Mouse (Mus musculus): ENCODE measurements around the gene Rpl22. TPM values are rescaled to one million over a fixed set of nuclear protein-coding genes. Genes with fewer than 3 reads are reported as not detected.

The Rpl22 gene
- polyA plus RNA-seq, 1 experiment from 2014 or later: 190 TPM

GRCm38 (mm10) chr4:152304685-152305084 is 20.9 kb upstream of the Rpl22 start:
- no peak for ATAC-seq (replicated peaks; ENCODE audit: extremely low read depth, insufficient read depth, low FRiP score)
- Histone ChIP-seq H3K27ac (ENCODE audit: low read length) (no peak overlapping the region), H3K4me2 (ENCODE audit: low read depth, low read length) (no peak overlapping the region), H3K9me3 (replicated peaks; ENCODE audit: control insufficient read depth, low read length) (no peaks in the 10 kb centered on the region), H3K36me3 (ENCODE audit: control insufficient read depth, insufficient read depth) (peaks cover 24% of the 10 kb centered on the region), H3K4me3 (ENCODE audit: low read length) (no peak overlapping the region), H3K4me1 (ENCODE audit: control insufficient read depth, insufficient read depth, low read length) (0 out of 2 replicates have a peak, but pooled peaks cover 2% of the 10 kb centered on the region), H3K27me3 (ENCODE audit: control insufficient read depth, insufficient read depth, low read length) (no peaks in the 10 kb centered on the region), H3K9ac (ENCODE audit: low read length) (no peak overlapping the region)
- 87% methylated on average over 6 of the region's 6 CpGs for WGBS

DNA sequence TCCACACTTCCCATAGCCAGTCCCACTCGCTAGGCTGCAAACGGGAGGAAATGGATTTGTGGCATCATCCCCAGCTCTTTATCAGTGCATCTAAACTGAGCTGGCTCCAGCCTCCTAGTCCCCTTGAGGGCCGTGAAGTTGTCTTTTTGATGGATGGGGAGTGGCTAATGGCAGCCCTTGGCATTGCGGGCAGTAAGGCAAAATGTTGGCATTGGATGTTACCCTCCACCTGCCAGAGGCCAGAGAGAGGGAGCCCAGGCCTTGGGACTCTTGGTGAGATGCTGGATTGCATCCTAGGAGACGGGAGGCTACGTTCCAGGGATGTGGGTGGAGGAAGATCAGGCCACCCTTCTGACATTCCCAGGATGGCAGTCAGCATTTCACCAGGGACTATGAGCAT is 19.6 kb upstream of the Rpl22 start:
- Histone ChIP-seq H3K4me2 (ENCODE audit: low read depth, low read length) (no peak overlapping the region), H3K9ac (ENCODE audit: low read length) (no peak overlapping the region), H3K9me3 (replicated peaks; ENCODE audit: control insufficient read depth, low read length) (no peaks in the 10 kb centered on the region), H3K4me1 (ENCODE audit: control insufficient read depth, insufficient read depth, low read length) (0 out of 2 replicates have a peak, but pooled peaks cover 2% of the 10 kb centered on the region), H3K27me3 (ENCODE audit: control insufficient read depth, insufficient read depth, low read length) (no peaks in the 10 kb centered on the region), H3K4me3 (ENCODE audit: low read length) (no peak overlapping the region), H3K27ac (ENCODE audit: low read length) (no peak overlapping the region), H3K36me3 (ENCODE audit: control insufficient read depth, insufficient read depth) (peaks cover 21% of the 10 kb centered on the region)
- ATAC-seq (replicated peaks; ENCODE audit: extremely low read depth, insufficient read depth, low FRiP score): no peak
- 76% methylated on average over 6 of the region's 6 CpGs for WGBS

DNA sequence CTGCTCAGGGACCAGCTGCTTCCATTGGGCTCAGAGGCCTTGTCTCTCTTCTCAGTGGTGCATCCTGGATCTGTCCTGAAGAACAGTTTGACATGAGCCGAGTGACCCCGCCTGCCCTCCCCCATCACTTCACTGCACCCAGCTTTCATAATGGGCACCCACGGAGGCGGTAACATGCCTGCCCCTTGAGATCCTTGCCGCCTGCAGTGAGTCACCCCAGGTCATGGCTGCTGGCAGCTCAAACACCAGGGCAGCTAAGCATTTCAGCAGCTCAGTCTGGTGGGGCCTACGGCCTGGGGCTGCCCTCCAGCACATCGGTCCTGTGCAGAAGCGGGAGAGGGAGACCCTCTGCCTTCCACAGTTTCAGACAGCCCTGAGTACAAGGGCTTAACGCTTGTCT is 18.0 kb upstream of the Rpl22 start:
- 0 out of 2 replicates have a peak, but pooled peaks cover 2% of the 10 kb centered on the region for H3K4me1 ChIP-seq (ENCODE audit: control insufficient read depth, insufficient read depth, low read length)
- no peak overlapping the region for H3K9ac ChIP-seq (ENCODE audit: low read length)
- H3K36me3 ChIP-seq (ENCODE audit: control insufficient read depth, insufficient read depth): peaks cover 27% of the 10 kb centered on the region
- H3K4me3 ChIP-seq (ENCODE audit: low read length): no peak overlapping the region
- no peak overlapping the region for H3K4me2 ChIP-seq (ENCODE audit: low read depth, low read length)
- no peak overlapping the region for H3K27ac ChIP-seq (ENCODE audit: low read length)
- H3K9me3 ChIP-seq (replicated peaks; ENCODE audit: control insufficient read depth, low read length): no peaks in the 10 kb centered on the region
- H3K27me3 ChIP-seq (ENCODE audit: control insufficient read depth, insufficient read depth, low read length): peaks cover 7% of the 10 kb centered on the region; the same call in 1 of the 2 replicates
- whole genome bisulfite sequencing: 79% methylated on average over 9 of the region's 9 CpGs
- no peak for ATAC-seq (replicated peaks; ENCODE audit: extremely low read depth, insufficient read depth, low FRiP score)

DNA sequence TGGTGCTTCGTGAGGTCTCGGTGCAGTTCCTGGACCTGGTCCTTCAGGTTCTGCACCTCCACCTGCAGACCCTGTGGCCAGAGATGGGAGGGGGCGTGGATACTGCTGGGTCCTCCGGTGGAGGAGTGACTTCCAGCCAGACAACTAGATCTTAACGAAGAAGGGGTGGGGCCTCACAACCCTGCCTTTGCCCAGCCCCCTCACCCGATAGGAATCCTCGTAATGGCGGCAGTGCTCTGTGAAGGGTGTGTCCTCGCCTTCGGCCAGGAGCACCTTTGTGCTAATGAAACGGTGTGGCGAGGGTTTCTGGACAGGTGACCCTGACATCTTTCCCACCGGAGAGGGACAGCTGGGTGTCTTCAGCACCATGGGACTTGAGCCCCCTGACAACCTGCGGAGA is 13.4 kb upstream of the Rpl22 start:
- H3K4me3 ChIP-seq (ENCODE audit: low read length): no peak overlapping the region

GRCm38 (mm10) chr4:152313211-152313632 is 12.3 kb upstream of the Rpl22 start:
- Histone ChIP-seq H3K4me2 (ENCODE audit: low read depth, low read length) (peak overlapping the region; percentile 46), H3K27ac (ENCODE audit: low read length) (no peak overlapping the region), H3K4me1 (ENCODE audit: control insufficient read depth, insufficient read depth, low read length) (peaks cover 29% of the 10 kb centered on the region), H3K4me3 (ENCODE audit: low read length) (peak overlapping the region; percentile 26), H3K9me3 (replicated peaks; ENCODE audit: control insufficient read depth, low read length) (no peaks in the 10 kb centered on the region), H3K36me3 (ENCODE audit: control insufficient read depth, insufficient read depth) (peaks cover 16% of the 10 kb centered on the region), H3K9ac (ENCODE audit: low read length) (peak overlapping the region; percentile 35; the same call in 1 of the 2 replicates), H3K27me3 (ENCODE audit: control insufficient read depth, insufficient read depth, low read length) (peaks cover 34% of the 10 kb centered on the region)
- no peak for ATAC-seq (replicated peaks; ENCODE audit: extremely low read depth, insufficient read depth, low FRiP score)
- WGBS: 5% methylated on average over 29 of the region's 29 CpGs

More for the DNA sequence above, 13.4 kb upstream of the Rpl22 start:
- H3K4me2 ChIP-seq (ENCODE audit: low read depth, low read length): no peak overlapping the region
- WGBS: 27% methylated on average over 14 of the region's 14 CpGs
- ATAC-seq (replicated peaks; ENCODE audit: extremely low read depth, insufficient read depth, low FRiP score): no peak
- no peak overlapping the region for H3K9ac ChIP-seq (ENCODE audit: low read length)
- H3K27me3 ChIP-seq (ENCODE audit: control insufficient read depth, insufficient read depth, low read length): peaks cover 32% of the 10 kb centered on the region
- H3K36me3 ChIP-seq (ENCODE audit: control insufficient read depth, insufficient read depth): peaks cover 16% of the 10 kb centered on the region
- H3K4me1 ChIP-seq (ENCODE audit: control insufficient read depth, insufficient read depth, low read length): peaks cover 29% of the 10 kb centered on the region
- no peaks in the 10 kb centered on the region for H3K9me3 ChIP-seq (replicated peaks; ENCODE audit: control insufficient read depth, low read length)
- H3K27ac ChIP-seq (ENCODE audit: low read length): no peak overlapping the region

GRCm38 (mm10) chr4:152313934-152314333 is 11.6 kb upstream of the Rpl22 start:
- Histone ChIP-seq H3K4me3 (ENCODE audit: low read length) (no peak overlapping the region), H3K9ac (ENCODE audit: low read length) (no peak overlapping the region)

GRCm38 (mm10) chr4:152315498-152316213 is 9.9 kb upstream of the Rpl22 start:
- H3K9me3 ChIP-seq (replicated peaks; ENCODE audit: control insufficient read depth, low read length): no peaks in the 10 kb centered on the region
- ATAC-seq (replicated peaks; ENCODE audit: extremely low read depth, insufficient read depth, low FRiP score): no peak
- H3K27ac ChIP-seq (ENCODE audit: low read length): peak overlapping the region; percentile 52
- peak overlapping the region; percentile 82 for H3K9ac ChIP-seq (ENCODE audit: low read length)
- H3K36me3 ChIP-seq (ENCODE audit: control insufficient read depth, insufficient read depth): peaks cover 6% of the 10 kb centered on the region; the same call in 1 of the 2 replicates
- H3K27me3 ChIP-seq (ENCODE audit: control insufficient read depth, insufficient read depth, low read length): peaks cover 34% of the 10 kb centered on the region
- H3K4me1 ChIP-seq (ENCODE audit: control insufficient read depth, insufficient read depth, low read length): peaks cover 34% of the 10 kb centered on the region
- H3K4me2 ChIP-seq (ENCODE audit: low read depth, low read length): peak overlapping the region; percentile 81
- H3K4me3 ChIP-seq (ENCODE audit: low read length): peak overlapping the region; percentile 62
- WGBS: 3% methylated on average over 43 of the region's 43 CpGs

More at GRCm38 (mm10) chr4:152313934-152314333, 11.6 kb upstream of the Rpl22 start:
- no peak overlapping the region for H3K27ac ChIP-seq (ENCODE audit: low read length)
- no peaks in the 10 kb centered on the region for H3K9me3 ChIP-seq (replicated peaks; ENCODE audit: control insufficient read depth, low read length)
- H3K27me3 ChIP-seq (ENCODE audit: control insufficient read depth, insufficient read depth, low read length): peaks cover 34% of the 10 kb centered on the region
- peaks cover 10% of the 10 kb centered on the region for H3K36me3 ChIP-seq (ENCODE audit: control insufficient read depth, insufficient read depth)
- ATAC-seq (replicated peaks; ENCODE audit: extremely low read depth, insufficient read depth, low FRiP score): no peak
- no peak overlapping the region; the same call in 1 of the 2 replicates for H3K4me2 ChIP-seq (ENCODE audit: low read depth, low read length)
- peaks cover 29% of the 10 kb centered on the region for H3K4me1 ChIP-seq (ENCODE audit: control insufficient read depth, insufficient read depth, low read length)

DNA sequence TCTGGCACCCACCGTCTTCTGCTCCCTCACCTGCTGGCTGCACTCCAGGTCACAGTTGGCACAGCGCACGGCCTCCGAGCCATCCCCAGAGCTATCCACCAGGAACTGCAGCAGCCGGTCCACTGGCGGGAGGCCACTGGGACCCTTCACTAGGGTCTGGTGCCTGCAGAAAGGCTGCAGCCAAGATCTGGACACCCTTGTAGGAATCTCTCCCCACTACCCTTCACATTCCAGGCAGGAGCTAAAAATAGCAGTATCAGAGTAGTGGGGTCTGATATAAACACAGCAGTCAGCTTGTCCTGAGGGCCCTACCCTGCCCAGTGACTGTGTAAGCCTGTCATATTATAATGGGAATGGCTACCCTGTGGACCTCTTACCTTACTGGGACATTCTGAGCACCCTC is 7.9 kb upstream of the Rpl22 start:
- Histone ChIP-seq H3K4me2 (ENCODE audit: low read depth, low read length) (peak overlapping the region; percentile 81), H3K4me1 (ENCODE audit: control insufficient read depth, insufficient read depth, low read length) (peaks cover 34% of the 10 kb centered on the region), H3K4me3 (ENCODE audit: low read length) (peak overlapping the region; percentile 62), H3K9me3 (replicated peaks; ENCODE audit: control insufficient read depth, low read length) (no peaks in the 10 kb centered on the region), H3K27ac (ENCODE audit: low read length) (peak overlapping the region; percentile 100), H3K36me3 (ENCODE audit: control insufficient read depth, insufficient read depth) (no peaks in the 10 kb centered on the region), H3K9ac (ENCODE audit: low read length) (peak overlapping the region; percentile 82), H3K27me3 (ENCODE audit: control insufficient read depth, insufficient read depth, low read length) (peaks cover 27% of the 10 kb centered on the region)
- 32% methylated on average over 6 of the region's 6 CpGs for WGBS
- ATAC-seq (replicated peaks; ENCODE audit: extremely low read depth, insufficient read depth, low FRiP score): peak; percentile 74

DNA sequence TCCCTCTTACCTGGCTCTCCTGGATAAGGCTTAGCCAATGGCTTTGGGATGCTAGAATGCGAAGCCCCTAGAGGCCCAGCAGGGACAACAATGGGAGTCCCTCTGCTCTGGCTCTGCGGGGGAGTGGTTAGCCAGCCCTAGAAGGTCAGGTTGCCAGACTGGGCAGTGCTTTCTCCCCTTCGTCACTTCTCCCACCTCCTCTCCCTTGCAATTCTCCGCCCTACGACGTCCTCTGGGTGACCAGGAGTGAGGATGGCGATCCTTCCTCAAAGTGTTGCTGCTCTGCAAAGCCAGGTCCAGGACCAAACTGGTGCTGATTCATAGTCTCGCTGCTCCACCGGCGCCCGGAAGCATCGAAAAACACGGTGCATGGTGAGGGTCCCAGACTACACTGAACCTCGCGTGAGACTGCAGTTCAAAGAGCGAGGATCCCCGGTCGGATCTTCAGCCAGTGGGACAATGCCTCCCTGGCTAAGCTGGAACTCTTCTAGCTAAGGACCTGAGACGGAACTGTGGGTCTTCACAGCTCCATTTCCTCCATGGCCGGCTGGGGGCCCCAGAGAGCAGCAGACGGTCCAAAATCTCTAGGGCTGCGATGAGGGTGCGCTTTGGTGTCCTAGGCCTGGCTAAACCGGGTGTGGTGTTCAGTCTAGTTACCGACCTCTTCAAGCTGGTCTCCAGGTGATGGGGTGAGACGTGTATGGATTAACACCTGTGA is 6.9 kb upstream of the Rpl22 start, which contains the start of gene Rnf207:
Gene Rnf207 (minus strand): TSS at position 477 of the 718 bp plus-strand sequence.
- Histone ChIP-seq H3K27ac (ENCODE audit: low read length) (peak within 1 kb of the TSS; percentile 100), H3K27me3 (ENCODE audit: control insufficient read depth, insufficient read depth, low read length) (peaks cover 27% of the 10 kb centered on the region), H3K4me1 (ENCODE audit: control insufficient read depth, insufficient read depth, low read length) (peaks cover 26% of the 10 kb centered on the region), H3K4me3 (ENCODE audit: low read length) (peak within 1 kb of the TSS; percentile 62), H3K36me3 (ENCODE audit: control insufficient read depth, insufficient read depth) (no peaks in the 10 kb centered on the region), H3K4me2 (ENCODE audit: low read depth, low read length) (peak within 1 kb of the TSS; percentile 81), H3K9ac (ENCODE audit: low read length) (peak within 1 kb of the TSS; percentile 82), H3K9me3 (replicated peaks; ENCODE audit: control insufficient read depth, low read length) (no peaks in the 10 kb centered on the region)
- WGBS: 3% methylated on average over 26 of the region's 26 CpGs
- peak; percentile 73 for ATAC-seq (replicated peaks; ENCODE audit: extremely low read depth, insufficient read depth, low FRiP score)
